Mouse (Mus musculus) spleen, postnatal 36 days (tissue): Measurements from ENCODE around the gene Ankib1.

Experiments used
- DNase-seq, 2 experiments: peaks; one replicate each; pipeline ENCODE4 v3.0.0; 2022; ENCODE audit warnings: low spot score in 2 of 2, mixed read lengths in 1 of 2

The Ankib1 gene

GRCm38 (mm10) chr5:3646991-3647707, 155.6 kb downstream of the Ankib1 start:
- DNase-seq = peak; percentile 61 to 69

GRCm38 (mm10) chr5:3646539-3646938, 156.2 kb downstream of the Ankib1 start:
- DNase-seq = no peak

GRCm38 (mm10) chr5:3645326-3645725, 157.4 kb downstream of the Ankib1 start:
- no peak for DNase-seq

GRCm38 (mm10) chr5:3644621-3645020, 158.1 kb downstream of the Ankib1 start:
- DNase-seq = no peak
